Mouse (Mus musculus): Measurements from ENCODE around the gene Cnr2.

Cnr2 gene

DNA sequence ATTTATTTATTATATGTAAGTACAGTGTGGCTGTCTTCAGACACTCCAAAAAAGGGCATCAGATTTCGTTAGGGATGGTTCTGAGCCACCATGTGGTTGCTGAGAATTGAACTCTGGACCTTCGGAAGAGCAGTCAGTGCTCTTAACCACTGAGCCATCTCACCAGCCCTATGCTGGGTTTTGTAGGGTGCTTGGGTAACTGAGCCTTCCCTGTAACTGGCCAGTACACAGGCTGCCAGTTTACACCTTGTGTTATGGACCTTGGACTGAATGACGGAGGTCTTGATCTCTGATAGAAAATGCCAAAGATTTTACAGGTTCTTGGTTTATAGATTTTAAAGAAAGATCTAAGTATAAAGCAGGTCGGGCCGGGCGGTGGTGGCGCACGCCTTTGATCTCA is 35.0 kb downstream of the Cnr2 start:
- DNase-seq (ENCODE audit: low read depth, low spot score): no peak

DNA sequence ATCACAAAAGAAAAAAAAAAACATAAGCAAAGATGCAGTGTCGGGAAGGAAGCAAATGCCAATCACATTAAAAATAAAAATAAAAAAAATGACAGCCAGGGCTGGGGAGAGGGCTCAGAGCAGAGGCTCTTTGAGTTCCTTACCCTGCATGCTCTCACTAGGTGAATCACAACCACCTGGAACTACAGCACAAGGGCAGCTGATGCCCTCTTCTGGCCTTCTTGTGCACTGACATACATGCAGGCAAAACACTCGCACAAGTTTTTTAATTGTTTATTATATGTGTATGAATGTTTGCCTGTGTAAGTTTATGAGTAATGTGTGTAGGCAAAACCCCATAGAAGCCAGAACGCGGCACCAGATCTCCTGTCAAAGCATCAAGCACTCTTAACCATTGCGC is 36.6 kb downstream of the Cnr2 start:
- peak; percentile 61 for DNase-seq (ENCODE audit: low read depth, low spot score)

DNA sequence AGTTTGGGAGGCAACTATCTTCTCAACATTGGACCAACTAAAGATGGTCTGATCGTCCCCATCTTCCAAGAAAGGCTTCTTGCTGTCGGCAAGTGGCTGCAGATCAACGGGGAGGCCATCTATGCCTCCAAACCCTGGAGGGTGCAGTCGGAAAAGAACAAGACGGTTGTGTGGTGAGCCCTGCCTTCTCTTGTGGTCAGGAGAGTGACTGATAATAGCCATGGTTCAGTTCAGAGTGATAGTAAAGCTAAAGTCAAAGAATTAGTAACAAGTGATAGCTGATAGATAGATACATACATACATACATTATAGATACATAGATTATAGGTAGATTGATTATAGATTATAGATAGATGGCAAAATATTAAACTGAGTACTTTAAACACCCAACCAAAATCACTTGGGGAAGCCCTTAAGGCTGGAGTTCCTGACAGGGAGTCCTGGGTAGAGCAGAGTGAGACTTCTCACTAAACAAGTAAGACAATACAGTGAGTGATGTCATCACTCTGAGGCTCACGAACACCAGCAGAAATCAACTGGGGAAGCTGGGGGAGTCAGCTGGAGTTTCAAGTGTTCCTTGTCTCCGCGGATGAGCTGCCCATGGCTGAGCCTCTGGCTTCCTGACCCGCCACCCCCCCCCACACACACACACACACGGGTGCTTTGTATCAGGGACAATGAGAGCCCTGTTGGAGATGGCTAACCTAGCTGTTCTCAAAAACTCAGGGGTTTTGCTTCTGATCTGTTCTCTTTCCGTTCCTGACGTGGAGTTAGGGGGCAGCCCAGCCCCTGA is 39.7 kb downstream of the Cnr2 start:
- DNase-seq (ENCODE audit: low read depth, low spot score): no peak

DNA sequence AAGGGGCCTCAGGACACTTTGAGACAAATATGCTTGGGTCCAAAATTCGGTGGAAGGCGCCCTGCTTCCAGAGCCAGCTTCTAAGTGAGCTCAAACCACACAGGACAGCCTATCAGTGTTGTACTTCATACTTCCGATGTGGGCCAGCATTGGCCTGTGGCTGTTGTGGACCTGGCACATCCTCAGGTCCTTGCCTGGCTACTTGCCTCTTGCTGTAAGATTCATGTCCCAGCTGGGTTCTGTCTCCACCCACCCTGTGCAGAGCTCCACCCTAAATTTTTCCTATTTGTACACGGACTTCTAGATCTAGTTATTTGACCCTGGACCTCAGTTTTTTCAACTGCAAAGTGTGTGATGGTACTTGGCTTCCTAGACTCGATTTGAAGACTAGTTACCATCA is 40.3 kb downstream of the Cnr2 start:
- no peak for DNase-seq (ENCODE audit: low read depth, low spot score)

DNA sequence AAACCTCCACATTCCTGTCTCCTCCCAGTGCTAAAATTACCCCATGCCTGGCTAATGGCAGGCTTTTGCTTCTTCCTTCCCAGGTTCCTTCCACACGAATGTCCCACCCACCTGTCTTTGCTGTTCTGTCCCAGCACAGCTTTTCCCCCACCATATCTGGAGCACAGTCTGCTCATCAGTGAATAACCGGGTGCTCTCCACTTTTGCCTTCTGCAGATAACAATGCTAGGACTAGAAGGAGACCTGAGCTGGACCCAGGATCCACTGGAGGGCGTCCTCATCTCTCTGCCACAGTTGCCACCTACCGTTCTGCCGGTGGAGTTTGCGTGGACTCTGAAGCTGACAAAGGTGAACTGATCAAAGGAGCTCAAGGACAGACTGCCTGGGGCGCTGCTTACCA is 43.7 kb downstream of the Cnr2 start:
- DNase-seq (ENCODE audit: low read depth, low spot score): no peak

DNA sequence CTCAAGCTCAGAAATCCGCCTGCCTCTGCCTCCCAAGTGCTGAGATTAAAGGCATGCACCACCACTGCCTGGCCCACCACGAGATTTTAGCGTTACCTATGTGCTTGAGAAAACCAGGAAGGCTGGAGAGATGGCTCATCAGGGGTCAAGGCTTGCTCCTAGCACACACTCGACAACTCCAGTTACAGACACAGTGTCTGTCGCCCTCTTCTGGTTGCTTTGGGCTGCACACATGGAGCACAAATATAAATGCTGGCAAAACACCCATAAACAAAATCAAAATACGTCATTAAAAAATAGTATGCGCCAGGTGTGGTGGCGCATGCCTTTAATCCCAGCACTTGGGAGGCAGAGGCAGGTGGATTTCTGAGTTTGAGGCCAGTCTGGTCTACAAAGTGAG is 45.8 kb downstream of the Cnr2 start:
- DNase-seq (ENCODE audit: low read depth, low spot score): peak; percentile 64

DNA sequence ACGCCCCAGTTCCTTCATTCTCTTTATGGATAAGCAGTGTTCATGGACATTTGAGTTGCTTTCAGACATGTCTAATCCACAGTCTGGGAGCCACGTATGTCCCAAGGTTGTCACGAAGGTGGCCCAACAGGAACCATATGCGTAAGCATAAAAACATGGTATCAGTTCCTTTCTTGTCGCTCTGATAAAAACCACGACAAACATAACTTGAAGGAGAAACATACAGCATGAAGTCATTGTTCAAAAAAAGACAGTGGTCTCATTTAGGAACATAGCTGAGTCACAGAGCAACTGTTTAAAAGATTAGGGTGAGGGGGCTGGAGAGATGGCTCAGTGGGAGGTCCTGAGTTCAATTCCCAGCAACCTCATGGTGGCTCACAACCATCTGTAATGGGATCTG is 47.0 kb downstream of the Cnr2 start:
- DNase-seq (ENCODE audit: low read depth, low spot score): peak; percentile 63

DNA sequence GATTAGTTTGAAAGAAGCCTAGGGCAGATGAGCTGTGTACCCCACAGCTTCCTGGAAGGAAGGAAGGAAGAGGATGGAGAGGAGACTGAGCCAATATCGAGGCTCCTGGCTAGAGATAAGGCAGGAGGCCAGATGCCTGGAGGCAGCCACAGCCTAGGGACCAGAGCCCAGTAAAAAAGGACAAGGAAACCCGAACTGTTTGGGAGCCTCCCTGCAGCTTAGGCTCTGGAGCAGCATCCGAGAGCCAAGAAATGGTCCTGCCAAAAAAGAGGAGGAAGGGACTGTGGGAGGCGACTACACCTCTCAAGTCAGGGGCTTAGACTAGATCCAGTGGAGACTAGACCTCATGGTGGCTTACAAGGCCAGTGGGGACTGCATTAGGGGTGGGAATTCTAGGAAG is 48.2 kb downstream of the Cnr2 start:
- DNase-seq (ENCODE audit: low read depth, low spot score): no peak

DNA sequence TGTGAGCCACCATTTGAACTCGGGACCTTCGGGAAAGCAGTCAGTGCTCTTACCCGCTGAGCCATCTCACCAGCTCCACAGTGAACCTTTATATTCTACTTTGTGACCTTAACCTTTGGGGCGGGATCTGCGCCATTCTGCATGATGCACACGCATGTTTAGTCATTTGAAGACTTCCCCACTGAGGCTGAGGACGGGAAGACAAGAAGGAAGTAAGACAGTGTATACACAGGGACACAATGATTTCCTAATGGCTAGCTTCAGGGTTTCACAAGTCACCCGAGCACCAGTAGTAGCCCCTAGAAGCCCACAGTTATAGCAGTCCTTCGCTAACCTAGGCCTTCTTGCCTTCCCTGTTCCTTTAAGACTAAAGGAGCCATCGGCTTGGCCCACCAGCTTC is 50.5 kb downstream of the Cnr2 start:
- peak; percentile 15 for DNase-seq (ENCODE audit: low read depth, low spot score)

DNA sequence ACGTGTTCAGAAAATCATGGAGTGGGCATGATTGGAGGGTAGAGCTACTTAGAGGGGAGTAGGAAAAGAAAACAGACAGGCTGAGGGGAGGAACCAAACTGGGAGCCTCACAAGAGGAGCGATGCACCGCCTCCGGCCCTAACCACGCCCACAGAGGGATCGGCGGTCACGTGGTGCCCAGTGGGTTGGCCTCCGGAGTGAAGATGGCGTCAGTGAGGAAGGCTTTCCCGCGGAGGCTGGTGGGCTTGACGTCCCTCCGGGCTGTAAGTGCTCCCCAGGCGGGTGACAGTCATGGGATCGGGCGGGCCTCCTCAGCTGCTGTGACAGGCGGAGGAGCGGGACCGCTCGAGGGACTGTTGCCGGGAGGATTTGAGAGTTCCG is 51.1 kb downstream of the Cnr2 start, which contains the start of gene Hmgcl:
Hmgcl (plus strand) TSS at position 171 of the 381 bp plus-strand sequence.
- DNase-seq (ENCODE audit: low read depth, low spot score): peak; percentile 92

DNA sequence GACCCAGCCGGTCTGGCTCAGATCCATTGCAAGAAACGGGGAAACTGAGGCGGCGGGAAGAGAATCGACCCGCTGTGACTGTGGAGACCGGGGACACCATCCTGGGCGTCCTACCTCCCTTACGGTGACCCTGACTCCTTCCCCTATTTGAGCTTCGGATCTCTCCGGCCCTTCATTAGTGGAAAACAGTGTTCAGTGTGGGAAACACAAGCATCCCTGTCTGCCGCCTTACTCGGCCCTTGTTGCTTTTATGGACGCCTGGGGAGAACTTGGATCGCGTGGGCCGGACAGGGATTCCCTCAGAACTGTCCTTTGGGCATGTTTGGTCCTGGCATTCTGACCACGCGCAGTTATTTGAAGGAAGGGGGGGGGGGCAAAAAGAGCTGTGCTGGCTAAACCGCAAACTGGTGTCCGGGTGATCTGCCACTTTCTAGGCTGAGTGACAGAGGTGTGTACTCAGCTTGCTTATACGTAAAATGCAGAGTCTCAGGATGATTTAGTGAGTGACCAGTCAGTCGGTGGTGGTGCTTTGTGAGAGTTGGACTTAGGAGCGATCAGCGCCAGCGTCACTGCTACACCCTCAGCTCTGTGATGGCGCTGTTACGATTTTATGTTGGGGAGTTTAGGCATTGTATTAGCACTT is 51.6 kb downstream of the Cnr2 start:
- DNase-seq (ENCODE audit: low read depth, low spot score): peak; percentile 67

DNA sequence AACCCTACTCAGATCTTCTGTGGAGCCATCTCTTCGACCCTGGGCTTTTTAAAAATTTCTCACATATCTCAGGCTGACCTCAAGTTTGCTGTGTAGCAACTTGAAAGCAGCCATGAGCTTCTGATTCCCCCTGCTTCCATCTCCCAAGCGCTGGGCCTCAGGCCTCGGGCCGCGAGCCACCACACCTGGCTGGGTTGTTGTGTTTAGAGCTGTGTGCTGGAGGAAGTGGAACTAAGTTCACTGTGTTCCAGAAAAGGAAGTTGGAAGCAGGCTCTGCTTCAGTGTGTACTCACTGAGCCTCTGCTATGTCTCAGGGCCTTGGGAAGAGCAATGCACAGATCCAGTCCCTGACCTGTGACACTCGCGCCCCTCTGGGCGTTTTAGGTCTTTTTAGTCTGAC is 52.9 kb downstream of the Cnr2 start:
- peak; percentile 78 for DNase-seq (ENCODE audit: low read depth, low spot score)

DNA sequence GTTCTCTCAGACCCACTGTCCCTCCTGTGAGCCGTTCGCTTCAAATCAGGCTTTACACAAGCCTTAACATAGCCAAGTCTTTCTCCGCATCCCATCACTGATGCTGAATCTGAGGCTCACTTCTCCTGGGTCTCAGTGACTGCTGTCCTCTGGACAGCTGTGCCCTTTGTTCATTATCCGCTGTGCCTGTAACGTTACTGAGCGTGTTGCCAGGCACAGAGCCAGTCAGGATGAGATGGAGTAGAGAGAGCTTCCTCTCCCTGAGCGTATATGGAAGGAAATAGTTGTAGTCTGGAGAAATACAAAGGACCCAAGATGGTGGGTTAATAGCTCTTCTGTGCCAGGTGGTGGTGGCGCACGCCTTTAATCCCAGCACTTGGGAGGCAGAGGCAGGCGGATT is 54.3 kb downstream of the Cnr2 start:
- DNase-seq (ENCODE audit: low read depth, low spot score): no peak

DNA sequence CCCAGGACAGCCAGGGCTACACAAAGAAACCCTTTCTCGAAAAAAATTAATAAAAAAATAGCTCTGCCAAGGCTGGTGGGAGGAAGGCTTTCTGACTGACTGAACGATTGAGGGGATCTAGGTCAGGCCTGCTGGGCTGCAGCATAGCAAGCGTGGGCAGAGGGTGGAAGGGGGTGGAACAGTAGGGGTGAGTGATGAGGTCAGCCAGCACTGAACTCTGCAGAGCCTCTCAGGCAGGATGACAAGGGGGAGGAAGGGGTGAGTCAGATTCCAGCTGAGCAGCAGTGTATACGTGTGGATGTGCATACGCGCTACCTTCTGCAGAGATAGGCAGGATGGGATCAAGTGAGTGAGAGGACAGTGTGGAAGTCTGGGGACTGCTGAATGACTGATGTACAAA is 54.7 kb downstream of the Cnr2 start:
- DNase-seq (ENCODE audit: low read depth, low spot score): no peak

DNA sequence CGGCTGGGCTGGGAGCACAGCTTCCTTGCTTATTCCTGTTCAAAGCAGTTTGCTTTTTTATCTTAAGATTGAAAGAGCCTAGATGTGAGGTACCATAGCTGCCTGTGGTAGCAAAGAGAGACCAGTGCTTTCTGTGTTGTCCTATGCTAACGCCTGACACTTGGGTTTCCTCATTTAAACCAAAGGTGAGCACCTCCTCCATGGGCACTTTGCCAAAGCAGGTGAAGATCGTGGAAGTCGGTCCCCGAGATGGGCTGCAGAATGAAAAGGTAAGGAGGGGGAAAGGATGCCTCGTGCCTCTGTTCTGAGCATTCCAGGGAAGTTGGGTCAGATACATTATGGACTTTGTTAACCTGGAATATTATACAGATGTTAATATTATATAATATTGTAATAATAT is 55.2 kb downstream of the Cnr2 start:
- no peak for DNase-seq (ENCODE audit: low read depth, low spot score)

DNA sequence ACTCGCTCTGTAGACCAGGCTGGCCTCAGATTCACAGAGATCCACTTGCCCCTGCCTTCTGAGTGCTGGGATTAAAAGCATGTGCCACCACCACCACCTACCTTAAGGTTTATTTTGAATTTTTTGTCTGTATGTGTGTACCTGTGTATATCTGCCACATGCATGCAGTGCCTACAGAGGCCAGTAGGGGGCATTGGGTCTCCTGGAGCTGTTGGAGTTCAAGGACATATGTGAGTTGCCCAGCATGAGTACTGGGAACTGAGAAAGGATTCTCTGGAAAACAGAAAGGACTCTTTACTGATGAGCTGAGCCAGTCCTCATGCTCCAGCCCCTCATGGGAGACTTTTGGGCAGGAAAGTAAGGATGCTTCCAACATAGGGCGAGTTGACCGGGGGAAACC is 56.3 kb downstream of the Cnr2 start:
- DNase-seq (ENCODE audit: low read depth, low spot score): peak; percentile 31

DNA sequence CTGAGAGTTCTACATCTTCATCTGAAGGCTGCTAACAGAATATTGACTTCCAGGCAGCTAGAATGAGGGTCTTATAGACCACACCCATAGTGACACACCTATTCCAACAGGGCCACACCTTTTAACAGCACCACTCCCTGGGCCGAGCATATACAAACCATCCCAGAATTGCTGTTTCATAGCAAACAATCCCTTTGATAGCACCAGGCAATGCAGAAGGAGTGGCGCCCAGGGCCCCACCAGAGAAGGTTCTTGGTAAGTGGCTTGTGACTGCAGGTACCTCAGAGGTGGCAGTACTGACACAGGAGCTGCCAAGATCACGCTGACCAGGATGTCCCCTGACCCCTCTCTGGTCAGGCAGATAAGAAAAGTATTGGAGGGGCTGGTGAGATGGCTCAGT is 58.0 kb downstream of the Cnr2 start:
- no peak for DNase-seq (ENCODE audit: low read depth, low spot score)

DNA sequence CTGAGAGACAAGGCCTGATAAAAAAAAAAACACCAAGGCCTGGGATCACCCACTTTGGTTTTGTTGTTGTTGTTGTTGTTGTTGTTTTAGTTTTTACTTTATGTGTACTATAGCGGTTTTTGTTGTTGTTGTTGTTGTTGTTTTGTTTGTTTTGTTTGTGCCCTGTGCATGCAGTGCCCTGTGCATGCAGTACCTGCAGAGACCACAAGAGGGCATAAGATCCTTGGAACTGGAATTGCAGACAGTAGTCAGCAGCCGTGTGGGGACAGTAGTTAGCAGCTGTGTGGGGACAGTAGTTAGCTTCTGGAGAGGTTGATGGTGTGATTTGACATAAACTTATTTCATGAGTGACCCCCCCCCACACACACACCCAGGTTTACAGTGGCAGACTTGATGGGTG is 59.0 kb downstream of the Cnr2 start:
- DNase-seq (ENCODE audit: low read depth, low spot score): peak; percentile 70

DNA sequence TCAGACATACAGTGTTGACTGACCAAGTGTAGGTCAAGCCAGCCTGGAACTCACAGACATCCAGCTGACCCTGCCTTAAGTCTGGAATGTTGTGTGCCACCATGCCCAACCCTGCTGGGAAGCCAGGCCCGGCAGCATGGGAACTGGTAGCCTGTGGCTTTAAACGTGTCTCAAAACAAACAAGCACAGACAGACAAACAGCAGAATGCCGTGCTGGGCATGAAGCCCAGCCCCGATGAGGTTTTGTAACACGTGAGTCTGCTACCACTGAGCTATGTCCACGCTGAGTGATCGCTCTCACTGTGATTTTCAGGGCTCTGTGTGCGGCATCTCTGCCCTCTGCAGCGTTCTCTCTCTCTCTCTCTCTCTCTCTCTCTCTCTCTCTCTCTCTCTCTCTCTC is 60.7 kb downstream of the Cnr2 start:
- no peak for DNase-seq (ENCODE audit: low read depth, low spot score)

DNA sequence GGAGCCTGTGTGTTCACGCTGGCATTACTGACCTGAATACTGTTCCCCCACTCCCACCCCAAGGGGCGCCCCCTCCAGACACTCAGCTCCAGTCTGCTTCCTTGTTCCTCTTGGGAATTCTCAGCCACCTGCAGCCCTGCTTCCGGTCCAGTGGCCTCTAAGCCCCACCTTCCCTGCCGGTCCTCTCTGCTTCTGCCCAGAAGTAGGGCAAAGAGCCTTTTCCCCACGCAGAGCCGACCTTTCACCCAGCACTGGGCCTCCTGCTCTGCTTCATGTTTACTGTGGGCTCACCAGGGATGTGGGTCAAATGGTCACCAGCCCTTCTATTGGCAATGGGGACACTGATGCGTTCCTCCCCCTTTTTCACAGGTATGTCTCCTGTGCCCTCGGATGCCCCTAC is 63.2 kb downstream of the Cnr2 start:
- DNase-seq (ENCODE audit: low read depth, low spot score): no peak

DNA sequence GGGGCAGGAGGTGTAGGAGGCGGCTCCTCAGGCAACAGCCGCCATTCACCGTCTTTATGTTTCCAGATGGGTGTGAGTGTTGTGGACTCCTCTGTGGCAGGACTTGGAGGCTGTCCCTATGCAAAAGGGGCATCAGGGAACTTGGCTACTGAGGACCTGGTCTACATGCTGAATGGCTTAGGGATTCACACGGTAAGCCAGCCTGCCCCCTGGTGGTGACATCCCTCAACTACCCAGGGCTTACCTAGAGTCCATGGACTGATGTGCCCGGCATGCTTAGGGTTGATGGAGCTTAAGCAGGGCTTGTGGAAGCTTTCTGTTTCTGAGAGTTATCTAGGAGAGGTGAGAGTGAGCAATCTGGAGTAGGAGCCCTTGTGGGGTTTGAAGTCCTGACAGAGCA is 65.5 kb downstream of the Cnr2 start:
- peak; percentile 81 for DNase-seq (ENCODE audit: low read depth, low spot score)

DNA sequence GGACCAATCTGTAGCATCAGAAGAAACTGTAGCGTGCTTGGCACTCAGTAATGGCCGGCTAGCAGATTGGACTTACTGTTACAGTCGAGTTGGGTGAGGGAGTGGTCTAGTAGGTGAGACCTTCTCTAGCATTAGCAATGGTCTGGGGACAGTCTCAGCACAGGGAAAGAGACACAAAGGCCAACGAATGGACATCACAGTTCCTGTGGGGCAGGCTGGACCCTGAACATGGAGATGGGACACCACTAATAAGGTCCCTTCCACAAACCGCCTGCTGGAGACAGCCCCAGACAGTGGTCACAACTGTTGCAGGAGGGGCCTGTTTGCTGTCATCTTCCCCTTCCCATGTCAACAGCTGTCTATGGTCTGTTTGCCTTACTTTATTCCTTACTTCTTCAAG is 66.5 kb downstream of the Cnr2 start:
- DNase-seq (ENCODE audit: low read depth, low spot score): no peak

DNA sequence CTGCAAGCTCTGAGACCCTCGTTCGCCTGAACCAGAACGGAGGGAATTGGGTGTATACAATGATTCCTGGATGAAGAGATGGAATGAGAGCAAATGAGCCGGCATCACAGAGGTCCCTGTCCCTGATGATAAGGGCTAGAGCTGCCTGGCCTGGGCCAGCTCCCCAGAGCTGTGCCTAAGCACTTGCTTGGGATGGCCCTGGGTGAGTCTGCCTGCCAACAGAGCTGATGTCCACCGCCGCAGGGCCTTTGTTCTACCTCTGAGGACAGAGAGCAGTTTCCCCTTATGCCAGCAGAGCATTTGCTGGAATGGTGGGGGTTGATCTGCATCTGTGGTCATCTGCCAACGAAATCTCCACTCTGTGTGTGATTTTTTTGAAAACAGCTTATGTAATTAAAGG is 67.0 kb downstream of the Cnr2 start:
- DNase-seq (ENCODE audit: low read depth, low spot score): no peak

DNA sequence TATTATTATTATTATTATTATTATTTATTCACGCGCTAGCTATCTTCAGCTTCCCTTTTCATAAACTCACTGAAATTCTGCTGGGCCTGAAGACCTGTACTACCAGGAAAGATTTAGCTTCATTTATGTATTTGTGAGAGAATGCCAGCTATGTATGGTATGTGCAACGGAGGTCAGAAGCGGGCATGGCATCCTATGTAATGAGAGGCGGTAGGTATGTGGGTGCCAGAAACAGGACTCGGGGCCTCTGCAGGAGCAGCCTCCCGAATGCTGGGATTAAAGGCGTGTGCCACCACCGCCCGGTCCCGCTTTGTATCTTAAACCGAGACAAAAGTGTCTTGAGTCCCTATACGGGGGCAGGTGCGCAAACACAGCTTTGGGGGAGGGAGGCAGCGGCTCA is 67.8 kb downstream of the Cnr2 start:
- DNase-seq (ENCODE audit: low read depth, low spot score): no peak
